8 mouse cellular contexts compared by ENCODE assay signal in the genomic region with DNA sequence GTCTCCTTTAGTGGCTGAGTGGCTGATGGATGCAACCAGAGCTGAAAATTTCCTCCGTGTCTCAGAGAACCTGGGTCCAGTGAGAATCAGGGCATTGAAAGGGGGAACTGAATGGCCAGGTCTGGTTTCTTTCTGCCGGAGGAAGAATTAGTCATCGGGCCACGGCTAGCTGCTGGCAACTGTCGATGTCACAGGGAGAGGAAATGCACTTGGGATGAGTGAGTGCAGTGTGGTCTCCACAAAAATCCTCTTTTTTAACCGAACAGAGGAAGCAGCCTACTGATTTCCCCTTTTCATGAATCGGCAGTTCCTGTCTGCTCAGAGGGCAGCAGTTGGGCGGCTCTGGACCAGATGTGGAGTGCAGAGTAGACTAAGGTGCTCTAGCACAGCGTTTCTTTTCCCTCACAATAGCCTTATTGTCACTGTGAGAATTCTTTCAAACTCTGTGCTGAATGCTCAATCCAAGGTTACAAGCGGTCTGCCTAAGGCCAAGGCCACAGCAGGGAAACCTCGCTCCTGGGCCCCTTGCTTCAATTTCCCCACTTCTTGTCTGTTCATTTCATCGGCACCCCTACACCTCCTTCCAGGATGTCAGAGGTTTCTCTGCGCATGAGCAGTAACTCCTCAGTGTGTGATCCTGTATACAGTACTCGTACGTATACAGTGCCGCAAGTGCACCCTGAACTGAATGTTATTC. TPM values are rescaled to one million over a fixed set of nuclear protein-coding genes. Genes with fewer than 3 reads are reported as not detected.
DNase-seq lines count a peak whose midpoint lies in the region; ATAC-seq and TF ChIP-seq lines count a peak whose summit lies in the region.

No protein-coding gene starts in this region.

- H3K4me2 ChIP-seq in neural tube, embryonic 11.5 days (ENCODE audit: low read depth) = peak overlapping the region; percentile 12; the same call in 1 of the 2 replicates
- H3K4me2 ChIP-seq in liver, postnatal 0 days (ENCODE audit: low read depth, low read length) = peak overlapping the region; percentile 53

- ATAC-seq in neural tube, embryonic 11.5 days (ENCODE audit: insufficient read depth, low FRiP score, low TSS enrichment) = no peak
- peak; percentile 67 for ATAC-seq in liver, postnatal 0 days

- H3K27me3 ChIP-seq in neural tube, embryonic 11.5 days (ENCODE audit: control insufficient read depth, insufficient read depth, low read length) = no peaks in the 10 kb centered on the region
- H3K27me3 ChIP-seq in liver, postnatal 0 days (ENCODE audit: insufficient read depth, low read length) = no peaks in the 10 kb centered on the region
- H3K27me3 ChIP-seq in small intestine, adult 2 months (ENCODE audit: control insufficient read depth, insufficient read depth, low read length) = no peaks in the 10 kb centered on the region

- no peak overlapping the region for H3K4me3 ChIP-seq in neural tube, embryonic 11.5 days (ENCODE audit: low read depth, low read length)
- H3K4me3 ChIP-seq in liver, postnatal 0 days (ENCODE audit: low read depth, low read length) = 0 out of 2 replicates have a peak overlapping the region, but pooled peaks have one; percentile 8
- H3K4me3 ChIP-seq in small intestine, adult 2 months (ENCODE audit: low read depth, low read length) = peak overlapping the region; percentile 22; the same call in 1 of the 2 replicates

- peak overlapping the region; percentile 60; the same call in 1 of the 2 replicates for H3K27ac ChIP-seq in neural tube, embryonic 11.5 days (ENCODE audit: low read depth, low read length)
- H3K27ac ChIP-seq in liver, postnatal 0 days (ENCODE audit: low read depth) = peak overlapping the region; percentile 67; the same call in 1 of the 2 replicates
- peak overlapping the region; percentile 38; the same call in 1 of the 2 replicates for H3K27ac ChIP-seq in small intestine, adult 2 months (ENCODE audit: insufficient read depth, low read depth, low read length)

- H3K9ac ChIP-seq in neural tube, embryonic 11.5 days (ENCODE audit: low read length) = no peak overlapping the region
- no peak overlapping the region for H3K9ac ChIP-seq in liver, postnatal 0 days (replicated peaks)

- TF ChIP-seq POLR2A in small intestine, adult 2 months (IDR thresholded peaks at IDR 0.05; ENCODE audit: low read depth, low read length) = no peak

- no peaks in the 10 kb centered on the region for H3K36me3 ChIP-seq in neural tube, embryonic 11.5 days (ENCODE audit: control insufficient read depth, insufficient read depth, low read length)
- H3K36me3 ChIP-seq in liver, postnatal 0 days (replicated peaks; ENCODE audit: insufficient read depth, low read length) = no peaks in the 10 kb centered on the region
- H3K36me3 ChIP-seq in small intestine, adult 2 months (ENCODE audit: control insufficient read depth, insufficient read depth, low read length) = no peaks in the 10 kb centered on the region

- no peak for TF ChIP-seq CTCF in liver, postnatal 0 days (IDR thresholded peaks at IDR 0.05; ENCODE audit: low read depth)
- TF ChIP-seq CTCF in small intestine, adult 2 months (IDR thresholded peaks at IDR 0.05; ENCODE audit: extremely low read depth, insufficient read length, insufficient replicate concordance, low read depth, low read length) = no peak

- H3K4me1 ChIP-seq in neural tube, embryonic 11.5 days (ENCODE audit: control insufficient read depth, insufficient read depth, low read length) = peaks cover 8% of the 10 kb centered on the region
- H3K4me1 ChIP-seq in liver, postnatal 0 days (ENCODE audit: insufficient read depth) = peaks cover 7% of the 10 kb centered on the region; the same call in 1 of the 2 replicates
- H3K4me1 ChIP-seq in small intestine, adult 2 months (ENCODE audit: control insufficient read depth, insufficient read depth, insufficient read length, low read length) = peaks cover 3% of the 10 kb centered on the region; the same call in 1 of the 2 replicates

- 45% methylated on average over 16 of the region's 16 CpGs for WGBS in neural tube, embryonic 11.5 days
- WGBS in liver, postnatal 0 days (ENCODE audit: insufficient replicate concordance) = 14% methylated on average over 16 of the region's 16 CpGs
- 64% methylated on average over 16 of the region's 16 CpGs for WGBS in small intestine, adult 2 months

- DNase-seq in neural tube, embryonic 11.5 days (ENCODE audit: low spot score) = peak; percentile 25
- DNase-seq in neural tube, embryonic 10.5 days (ENCODE audit: extremely low spot score, low spot score) = no peak
- DNase-seq in adrenal gland, adult 2 months = peak; percentile 75
- peak; percentile 52 for DNase-seq in forelimb bud, embryonic 11.5 days (ENCODE audit: low read depth, low spot score)
- DNase-seq in induced T-regulatory cell, adult 2 months (ENCODE audit: low read depth) = peak; percentile 88
- DNase-seq in liver, postnatal 0 days = peak; percentile 39
- DNase-seq in cerebellum, adult 18-20 months = no peak

- no peaks in the 10 kb centered on the region for H3K9me3 ChIP-seq in neural tube, embryonic 11.5 days (ENCODE audit: control insufficient read depth, low read length)
- H3K9me3 ChIP-seq in liver, postnatal 0 days (ENCODE audit: low read length) = peaks cover 2% of the 10 kb centered on the region; the same call in 1 of the 2 replicates

- peak; percentile 45; the same call in 1 of the 2 replicates for TF ChIP-seq EP300 in liver, postnatal 0 days (IDR thresholded peaks at IDR 0.05; ENCODE audit: low read depth)

RNA-seq across cellular contexts. Expression of a gene that starts 54.1 kb away (rescaled TPM):
- 49.6 and 52.9 TPM in 2 replicates for polyA plus RNA-seq in neural tube, embryonic 11.5 days (2014; fragmentation: Nextera tagmentation; extraction: Ambion mirVana)
- total RNA-seq in adrenal gland, adult 2 months (2021) = 100 to 1,000 TPM; 137 to 233 TPM
- 187 and 234 TPM in 2 replicates for polyA plus RNA-seq in adrenal gland, adult 2 months (2012; rRNA removed)
- polyA plus RNA-seq in liver, postnatal 0 days (2015; fragmentation: Nextera tagmentation; extraction: Ambion mirVana) = 5.7 and 6.4 TPM in 2 replicates
- 56.4 and 143 TPM in 2 replicates for polyA plus RNA-seq in small intestine, adult 2 months (2012; rRNA removed)

Comparison
In these comparisons a context has a peak if more than half of its experiments do, and no peak if none do; other contexts are left out.
1. DNase-seq: peak in neural tube, embryonic 11.5 days (single experiment), adrenal gland, adult 2 months (single experiment), forelimb bud, embryonic 11.5 days (single experiment), induced T-regulatory cell, adult 2 months (single experiment) and liver, postnatal 0 days (single experiment); none in neural tube, embryonic 10.5 days (single experiment) and cerebellum, adult 18-20 months (0 of 2).
2. Peak in every context shown above with its lines, with median percentiles within 50 percentile points of each other: H3K27ac ChIP-seq.